ENCODE assay signal across 16 mouse cellular contexts in genomic region chr16:13323751-13324150, GRCm38 (mm10).
DNase-seq lines count a peak whose midpoint lies in the region; ATAC-seq and TF ChIP-seq lines count a peak whose summit lies in the region.
"Had no signal": no experiment of that assay in that cellular context is flagged by ENCODE, and none has a peak within 500 bp of the region (broad histone marks: within the 10 kb centered on the region; RNA-seq: fewer than 3 reads in every experiment).

No protein-coding gene starts in this region.

- H3K27ac ChIP-seq in embryonic facial prominence, embryonic 14.5 days (replicated peaks; ENCODE audit: low read depth, low read length) = no peak overlapping the region
- H3K27ac ChIP-seq in embryonic facial prominence, embryonic 10.5 days (replicated peaks) = no peak overlapping the region
- 0 out of 2 replicates have a peak overlapping the region, but pooled peaks have one; percentile 14 for H3K27ac ChIP-seq in kidney, postnatal 0 days
- H3K27ac ChIP-seq in embryonic fibroblast, embryonic 13.5 days (ENCODE audit: insufficient read depth, low read length) = peak overlapping the region; percentile 44; the same call in 1 of the 2 replicates
- H3K27ac ChIP-seq: limb, embryonic 10.5 days; neural tube, embryonic 15.5 days had no signal

- no peak for TF ChIP-seq CTCF in kidney, postnatal 0 days (IDR thresholded peaks at IDR 0.05; ENCODE audit: low read depth)
- TF ChIP-seq CTCF in embryonic fibroblast, embryonic 13.5 days (IDR thresholded peaks at IDR 0.05; ENCODE audit: borderline replicate concordance, insufficient read depth, low read length) = no peak

- TF ChIP-seq POLR2A in embryonic fibroblast, embryonic 13.5 days (IDR thresholded peaks at IDR 0.05; ENCODE audit: low read depth, low read length) = no peak

- no peak overlapping the region for H3K4me2 ChIP-seq in embryonic facial prominence, embryonic 14.5 days (ENCODE audit: low read depth, low read length)
- H3K4me2 ChIP-seq in kidney, postnatal 0 days (ENCODE audit: low read length) = no peak overlapping the region
- H3K4me2 ChIP-seq: lung, embryonic 14.5 days; neural tube, embryonic 15.5 days had no signal

- H3K4me3 ChIP-seq in embryonic facial prominence, embryonic 14.5 days (ENCODE audit: low read depth, low read length) = no peak overlapping the region
- H3K4me3 ChIP-seq in embryonic facial prominence, embryonic 10.5 days = no peak overlapping the region
- H3K4me3 ChIP-seq in kidney, postnatal 0 days (replicated peaks; ENCODE audit: low read depth, low read length) = no peak overlapping the region
- H3K4me3 ChIP-seq in embryonic fibroblast, embryonic 13.5 days (ENCODE audit: insufficient read depth, low read length) = no peak overlapping the region
- H3K4me3 ChIP-seq: erythroblast, embryonic 14.5 days; limb, embryonic 10.5 days; neural tube, embryonic 15.5 days had no signal

- H3K9me3 ChIP-seq in embryonic facial prominence, embryonic 14.5 days (ENCODE audit: control insufficient read depth, low read length) = no peaks in the 10 kb centered on the region
- H3K9me3 ChIP-seq in embryonic facial prominence, embryonic 10.5 days = no peaks in the 10 kb centered on the region
- no peaks in the 10 kb centered on the region for H3K9me3 ChIP-seq in kidney, postnatal 0 days (replicated peaks; ENCODE audit: low read length)
- H3K9me3 ChIP-seq: limb, embryonic 10.5 days; neural tube, embryonic 15.5 days had no signal

- H3K27me3 ChIP-seq in embryonic facial prominence, embryonic 14.5 days (replicated peaks; ENCODE audit: control insufficient read depth, insufficient read depth, low read length) = no peaks in the 10 kb centered on the region
- no peaks in the 10 kb centered on the region for H3K27me3 ChIP-seq in embryonic facial prominence, embryonic 10.5 days (replicated peaks; ENCODE audit: low read depth, poor library complexity, severe bottlenecking)
- H3K27me3 ChIP-seq in kidney, postnatal 0 days (ENCODE audit: insufficient read depth, low read length) = no peaks in the 10 kb centered on the region
- H3K27me3 ChIP-seq: neural tube, embryonic 15.5 days had no signal

- ATAC-seq in embryonic facial prominence, embryonic 14.5 days (ENCODE audit: low read depth) = no peak
- ATAC-seq in kidney, postnatal 0 days (replicated peaks; ENCODE audit: low FRiP score, low read depth) = no peak
- ATAC-seq: intestine, postnatal 0 days had no signal

- no peak overlapping the region for H3K9ac ChIP-seq in embryonic facial prominence, embryonic 14.5 days (ENCODE audit: low read depth, low read length)
- H3K9ac ChIP-seq in kidney, postnatal 0 days (ENCODE audit: low read depth, low read length) = no peak overlapping the region
- H3K9ac ChIP-seq: lung, embryonic 14.5 days; neural tube, embryonic 15.5 days had no signal

- no peaks in the 10 kb centered on the region for H3K4me1 ChIP-seq in embryonic facial prominence, embryonic 14.5 days (ENCODE audit: control insufficient read depth, insufficient read depth, low read length)
- peaks cover 6% of the 10 kb centered on the region; the same call in 1 of the 2 replicates for H3K4me1 ChIP-seq in embryonic facial prominence, embryonic 10.5 days
- H3K4me1 ChIP-seq in kidney, postnatal 0 days (replicated peaks; ENCODE audit: insufficient read depth, low read length) = no peaks in the 10 kb centered on the region
- peaks cover 4% of the 10 kb centered on the region for H3K4me1 ChIP-seq in embryonic fibroblast, embryonic 13.5 days (ENCODE audit: control insufficient read depth, insufficient read depth, low read length)
- H3K4me1 ChIP-seq: neural tube, embryonic 15.5 days had no signal

- H3K36me3 ChIP-seq in embryonic facial prominence, embryonic 14.5 days (ENCODE audit: control insufficient read depth, insufficient read depth, low read length) = peaks cover 19% of the 10 kb centered on the region
- peaks cover 14% of the 10 kb centered on the region for H3K36me3 ChIP-seq in embryonic facial prominence, embryonic 10.5 days (replicated peaks)
- 0 out of 2 replicates have a peak, but pooled peaks cover 9% of the 10 kb centered on the region for H3K36me3 ChIP-seq in kidney, postnatal 0 days (ENCODE audit: insufficient read depth, low read length)
- H3K36me3 ChIP-seq: neural tube, embryonic 15.5 days had no signal

- peak; percentile 61 for DNase-seq in embryonic facial prominence, embryonic 14.5 days (ENCODE audit: low spot score)
- no peak for DNase-seq in embryonic facial prominence, embryonic 10.5 days (ENCODE audit: low spot score)
- peak; percentile 10 for DNase-seq in kidney, postnatal 0 days (ENCODE audit: low spot score)
- no peak for DNase-seq in kidney, adult 18-20 months
- peak; percentile 32 for DNase-seq in ES-CJ7 (ENCODE audit: low read depth, low spot score)
- no peak for DNase-seq in embryo, embryonic 11 days
- no peak for DNase-seq in cerebellum, postnatal 25 days
- DNase-seq: cerebellum, postnatal 36 days; layer of hippocampus, adult 9-11 months; lung, embryonic 14.5 days; thymus, postnatal 4 days had no signal

- WGBS in embryonic facial prominence, embryonic 14.5 days = 33% methylated on average over 6 of the region's 6 CpGs
- 50% methylated on average over 6 of the region's 6 CpGs for WGBS in embryonic facial prominence, embryonic 10.5 days
- 35% methylated on average over 6 of the region's 6 CpGs for WGBS in kidney, postnatal 0 days

Comparison
In these comparisons a context has a peak if more than half of its experiments do, and no peak if none do; other contexts are left out.
1. DNase-seq: peak in embryonic facial prominence, embryonic 14.5 days (single experiment), kidney, postnatal 0 days (single experiment) and ES-CJ7 (single experiment); none in embryonic facial prominence, embryonic 10.5 days (single experiment), kidney, adult 18-20 months (single experiment), embryo, embryonic 11 days (single experiment) and cerebellum, postnatal 25 days (0 of 2).
2. H3K27ac ChIP-seq: peak in kidney, postnatal 0 days (single experiment) and embryonic fibroblast, embryonic 13.5 days (single experiment); none in embryonic facial prominence, embryonic 14.5 days (single experiment) and embryonic facial prominence, embryonic 10.5 days (single experiment).